Mouse (Mus musculus): ENCODE measurements around the gene Slamf1.

Slamf1 gene

DNA sequence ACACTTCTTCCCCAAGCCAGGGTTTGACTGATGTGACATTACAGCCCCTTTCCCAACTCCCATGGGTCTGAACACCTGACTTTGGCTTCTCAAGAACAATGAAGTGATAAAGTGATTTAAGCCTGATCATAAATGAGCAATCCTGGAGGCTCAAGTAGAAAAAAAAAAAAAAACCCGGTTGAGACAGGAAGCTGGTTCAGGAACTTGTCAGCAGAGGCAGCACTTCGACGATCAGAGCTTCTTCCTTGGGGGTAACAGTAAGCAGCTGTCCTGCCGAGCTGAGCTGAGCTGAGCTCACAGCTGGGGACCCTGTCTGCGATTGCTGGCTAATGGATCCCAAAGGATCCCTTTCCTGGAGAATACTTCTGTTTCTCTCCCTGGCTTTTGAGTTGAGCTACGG lies at the start of gene Slamf1:
Gene Slamf1 (plus strand): TSS at position 230 of the 400 bp plus-strand sequence.
- in situ Hi-C loops (cut with MboI; ENCODE audit: unreplicated experiment in 2 of 2): no loop called here

GRCm38 (mm10) chr1:171731195-171731594 lies 35.7 kb upstream of the Slamf1 start:
- in situ Hi-C loops (cut with MboI; ENCODE audit: unreplicated experiment in 2 of 2): no loop called here

- in situ Hi-C loops (cut with MboI; ENCODE audit: unreplicated experiment in 2 of 2): no loop called here
Measured at GRCm38 (mm10) chr1:171734898-171735297, 32.0 kb upstream of the Slamf1 start.

GRCm38 (mm10) chr1:171748127-171748969 lies 18.6 kb upstream of the Slamf1 start:
- in situ Hi-C loops (cut with MboI; ENCODE audit: unreplicated experiment in 2 of 2): no loop called here

DNA sequence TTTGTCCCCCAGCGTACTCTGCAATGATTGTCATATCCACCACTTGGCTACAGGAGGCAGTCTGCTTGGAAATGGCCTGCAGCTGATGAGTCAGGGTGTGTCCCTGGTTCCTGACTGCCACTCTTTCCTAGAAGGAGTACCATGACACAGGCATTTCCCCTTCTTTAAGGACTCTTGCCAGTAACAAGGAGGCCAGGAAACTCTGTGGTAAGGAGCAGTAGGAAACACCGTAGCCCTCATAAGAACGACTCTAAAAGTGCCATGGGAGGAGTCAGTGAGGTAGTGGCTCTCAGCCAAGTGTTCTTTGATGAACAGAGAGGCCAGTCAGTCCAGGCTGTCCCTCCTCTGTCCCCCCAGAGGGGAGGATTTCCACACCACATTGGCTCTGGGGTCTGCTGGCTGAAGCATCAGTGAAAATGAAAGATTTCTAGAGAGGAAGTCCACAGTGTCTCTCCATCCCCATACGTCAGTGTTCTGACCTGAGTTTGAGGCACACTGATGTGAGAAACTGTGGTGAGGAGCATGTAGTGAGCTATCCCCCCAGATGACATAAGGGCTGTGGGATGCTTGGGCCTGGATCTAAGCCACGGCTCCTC lies 5.0 kb upstream of the Slamf1 start:
- in situ Hi-C loops (cut with MboI; ENCODE audit: unreplicated experiment in 2 of 2): no loop called here

- in situ Hi-C loops (cut with MboI; ENCODE audit: unreplicated experiment in 2 of 2): no loop called here
Measured at GRCm38 (mm10) chr1:171770996-171771395, 4.1 kb downstream of the Slamf1 start.

GRCm38 (mm10) chr1:171772121-171772735 lies 5.3 kb downstream of the Slamf1 start:
- in situ Hi-C loops (cut with MboI; ENCODE audit: unreplicated experiment in 2 of 2): no loop called here

GRCm38 (mm10) chr1:171773232-171773989 lies 6.5 kb downstream of the Slamf1 start:
- in situ Hi-C loops (cut with MboI; ENCODE audit: unreplicated experiment in 2 of 2): no loop called here

DNA sequence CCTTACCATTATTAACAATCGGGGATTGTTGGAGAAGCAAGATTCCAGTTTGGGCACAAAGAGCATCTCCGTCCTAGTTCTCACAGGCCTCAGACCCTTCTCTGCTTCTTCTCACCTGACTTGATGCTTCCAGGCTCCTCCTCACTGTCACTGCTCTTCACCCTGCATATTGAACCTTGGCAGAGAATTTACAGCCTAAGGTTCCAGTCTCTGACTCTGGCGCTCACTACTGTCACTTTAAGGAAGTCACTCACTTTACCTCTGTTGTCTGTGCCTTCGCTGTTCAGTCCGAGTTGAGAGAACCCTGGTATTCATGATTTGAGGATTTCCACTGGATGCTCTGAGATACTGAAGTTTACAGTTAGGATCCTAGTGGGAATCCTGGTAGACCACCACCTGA lies 7.3 kb downstream of the Slamf1 start:
- in situ Hi-C loops (cut with MboI; ENCODE audit: unreplicated experiment in 2 of 2): no loop called here

- in situ Hi-C loops (cut with MboI; ENCODE audit: unreplicated experiment in 2 of 2): no loop called here
Measured at GRCm38 (mm10) chr1:171774678-171775077, 7.8 kb downstream of the Slamf1 start.

- in situ Hi-C loops (cut with MboI; ENCODE audit: unreplicated experiment in 2 of 2): no loop called here
Measured at GRCm38 (mm10) chr1:171775781-171776180, 8.9 kb downstream of the Slamf1 start.

- in situ Hi-C loops (cut with MboI; ENCODE audit: unreplicated experiment in 2 of 2): no loop called here
Measured at GRCm38 (mm10) chr1:171777026-171777425, 10.1 kb downstream of the Slamf1 start.

GRCm38 (mm10) chr1:171782287-171782915 lies 15.5 kb downstream of the Slamf1 start:
- in situ Hi-C loops (cut with MboI; ENCODE audit: unreplicated experiment in 2 of 2): no loop called here

- in situ Hi-C loops (cut with MboI; ENCODE audit: unreplicated experiment in 2 of 2): no loop called here
Measured at GRCm38 (mm10) chr1:171785871-171786270, 18.9 kb downstream of the Slamf1 start.

DNA sequence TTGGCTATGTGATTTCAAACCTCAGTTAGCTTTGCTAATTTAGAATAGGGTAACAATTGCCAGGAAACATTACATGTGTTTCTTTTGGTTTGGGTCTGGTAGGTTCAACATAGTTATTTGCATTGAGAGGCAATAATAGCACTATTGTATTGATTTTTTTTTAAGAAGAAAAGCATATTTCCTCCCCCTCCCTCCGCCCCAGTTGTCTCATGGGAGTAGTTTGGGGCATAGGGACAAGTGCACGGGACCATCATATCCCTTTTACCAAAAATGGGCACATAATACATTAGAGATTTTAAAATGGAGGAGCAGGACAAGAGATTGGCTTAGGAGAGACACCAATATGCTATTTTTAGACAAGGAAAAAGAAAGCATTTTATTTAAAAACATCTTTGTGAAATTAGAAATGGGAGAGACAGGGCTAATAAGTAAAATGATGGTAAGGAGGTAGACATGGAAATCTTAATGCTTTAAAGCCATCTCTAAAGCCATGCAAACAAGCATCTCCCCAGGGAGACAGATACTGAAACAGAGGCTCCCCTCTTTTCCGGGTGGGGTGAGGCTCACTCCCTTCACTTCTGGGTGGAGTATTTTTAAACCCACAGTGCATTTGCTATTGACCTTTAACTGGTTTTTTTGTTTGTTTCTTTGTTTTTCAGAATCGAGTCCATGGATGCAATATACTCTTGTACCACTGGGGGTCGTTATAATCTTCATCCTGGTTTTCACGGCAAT lies 20.5 kb downstream of the Slamf1 start:
- in situ Hi-C loops (cut with MboI; ENCODE audit: unreplicated experiment in 2 of 2): no loop called here

DNA sequence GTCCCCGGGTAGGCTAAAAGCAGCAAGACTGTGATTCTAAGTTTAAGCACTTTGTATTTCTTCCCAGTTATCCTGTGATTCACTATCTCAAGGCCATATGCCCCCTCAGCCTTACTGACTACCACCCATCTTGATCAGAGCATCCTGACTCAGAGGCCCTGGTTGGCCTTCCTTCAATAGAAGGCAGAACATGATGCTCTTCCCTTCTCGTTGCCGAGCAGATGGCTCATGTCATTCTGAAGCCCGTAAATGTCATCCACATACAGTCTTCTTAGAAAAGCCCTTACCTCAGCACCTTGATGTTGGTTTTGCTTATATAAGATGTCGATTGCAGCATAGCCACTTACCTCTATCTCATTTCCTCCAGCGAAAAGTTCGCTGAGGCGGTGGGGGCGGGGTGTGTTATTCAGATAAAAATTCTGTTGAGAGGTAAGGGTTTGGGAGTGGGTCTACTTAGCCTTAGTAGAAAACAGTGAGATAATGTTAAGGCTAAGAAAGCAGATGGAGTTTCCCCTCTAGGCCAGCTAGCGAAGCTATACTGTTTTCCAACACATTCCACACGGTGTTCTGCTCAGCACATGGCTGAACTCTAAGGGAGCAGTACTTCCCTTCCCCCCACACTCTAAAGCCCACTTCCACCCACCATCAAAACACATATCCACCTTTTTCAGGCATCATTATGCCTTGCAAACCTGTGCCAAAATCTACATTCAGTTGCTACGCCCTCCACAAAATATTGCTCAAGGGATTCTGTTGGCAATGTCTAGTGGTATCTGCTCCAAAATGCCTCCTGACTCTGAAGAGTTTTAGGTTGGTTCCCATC lies 21.7 kb downstream of the Slamf1 start:
- in situ Hi-C loops (cut with MboI; ENCODE audit: unreplicated experiment in 2 of 2): no loop called here

DNA sequence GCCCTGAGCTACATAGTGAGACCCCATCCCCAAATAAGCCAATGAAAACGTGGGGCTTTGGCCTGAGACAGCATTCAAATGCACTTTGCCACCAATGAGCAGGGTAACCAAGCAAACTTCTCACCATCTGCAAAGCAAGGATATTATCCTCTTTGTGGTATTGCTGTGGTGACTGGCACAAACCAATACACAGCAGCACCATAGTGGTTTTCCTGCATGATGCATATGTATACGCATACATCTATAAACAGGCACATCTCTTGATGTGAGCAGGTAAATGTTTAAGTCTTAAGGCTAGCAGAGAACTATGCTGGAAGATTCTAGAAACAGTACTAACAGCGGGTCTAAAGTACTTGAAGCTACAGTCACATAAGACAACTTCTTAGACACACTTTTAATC lies 22.5 kb downstream of the Slamf1 start:
- in situ Hi-C loops (cut with MboI; ENCODE audit: unreplicated experiment in 2 of 2): no loop called here

DNA sequence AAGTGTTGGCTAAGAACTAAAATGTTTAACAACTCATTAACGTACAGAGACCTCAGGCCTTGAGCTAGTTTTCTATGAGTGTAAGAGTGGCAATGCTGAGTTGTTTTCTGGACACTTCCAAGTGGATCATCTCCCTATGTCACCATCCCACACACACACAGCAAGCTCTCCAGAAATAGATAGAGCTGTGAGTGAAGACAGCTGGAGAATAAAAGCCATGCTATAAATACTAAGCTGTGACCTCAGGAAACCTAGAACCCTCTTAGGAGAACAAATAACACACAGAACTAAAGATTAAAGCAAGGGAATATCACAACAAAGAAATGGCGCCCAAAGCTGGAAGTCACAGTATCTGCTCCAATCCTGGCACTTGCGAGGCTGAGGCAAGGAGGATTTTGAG lies 24.6 kb downstream of the Slamf1 start:
- in situ Hi-C loops (cut with MboI; ENCODE audit: unreplicated experiment in 2 of 2): no loop called here

DNA sequence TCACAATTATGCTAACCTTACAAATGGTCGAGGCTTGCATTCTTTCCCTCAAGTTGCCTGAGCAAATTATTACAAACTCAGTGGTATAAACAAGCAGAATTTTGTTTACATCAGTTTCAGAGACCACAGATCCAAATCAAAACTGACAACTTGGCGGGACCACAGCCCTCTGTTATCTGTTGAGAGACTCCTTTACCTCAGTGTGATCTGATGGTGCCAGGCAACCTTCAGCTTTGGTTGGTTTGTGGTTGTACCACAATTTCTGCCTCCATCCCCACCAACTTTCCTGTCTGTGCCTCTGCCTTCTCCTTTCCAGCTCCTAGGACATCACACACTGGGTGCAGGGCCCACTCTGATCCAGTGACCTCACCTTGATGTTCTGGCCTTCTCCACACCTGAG lies 29.3 kb downstream of the Slamf1 start:
- in situ Hi-C loops (cut with MboI; ENCODE audit: unreplicated experiment in 2 of 2): no loop called here

Measured in v-Abl transformed pro-B cells (cell line).